Mouse (Mus musculus) myocyte (in vitro differentiated cells): ENCODE measurements around the gene Fuz.

ENCODE experiments used
- POLR2A ChIP-seq: IDR thresholded peaks from one replicate; pipeline ENCODE4 v1.6.1; 2011; ENCODE audit warnings: low read depth, mild to moderate bottlenecking, control low read depth, moderate library complexity; ENCODE audit not compliant: insufficient read length
- SRF ChIP-seq: IDR thresholded peaks from one replicate; pipeline ENCODE4 v1.6.1; 2011; ENCODE audit warnings: low read depth; ENCODE audit not compliant: control insufficient read depth, insufficient read length

DNA sequence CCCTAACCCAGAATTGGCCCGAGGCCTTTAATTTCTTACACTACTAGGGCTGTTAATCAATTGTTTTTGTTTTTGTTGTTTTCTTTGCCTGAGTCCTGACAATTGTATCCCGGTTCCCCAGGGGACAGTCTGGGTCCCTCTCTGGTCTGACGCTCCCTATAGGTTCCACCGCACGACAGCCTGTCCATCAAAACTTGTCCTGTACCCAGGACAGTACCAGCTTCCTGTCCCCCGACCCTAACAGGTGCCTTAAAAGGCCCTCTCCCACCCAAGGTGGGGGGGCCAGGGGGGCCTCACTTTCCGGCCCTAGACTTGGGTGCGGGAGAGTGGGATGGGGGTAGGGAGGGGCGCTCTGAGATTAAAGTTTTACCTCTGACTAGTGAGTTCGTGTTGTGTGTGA, 40.8 kb upstream of the Fuz start:
- no peak for TF ChIP-seq POLR2A
- TF ChIP-seq SRF = no peak
